Mouse (Mus musculus) myocyte (in vitro differentiated cells): ENCODE data around the gene Mia2.

Experiments
- CEBPB ChIP-seq: IDR thresholded peaks from 2 replicates; pipeline ENCODE4 v1.6.1; 2011; ENCODE audit warnings: mild to moderate bottlenecking, moderate library complexity; ENCODE audit not compliant: poor library complexity, insufficient read depth, severe bottlenecking
- E2F4 ChIP-seq: IDR thresholded peaks from one replicate; pipeline ENCODE4 v1.6.1; 2011; ENCODE audit warnings: mild to moderate bottlenecking, control low read depth, moderate library complexity; ENCODE audit not compliant: insufficient read depth
- MAX ChIP-seq: IDR thresholded peaks from one replicate; pipeline ENCODE4 v1.6.1; 2011; ENCODE audit warnings: low read depth, mild to moderate bottlenecking, control low read depth
- MYOD1 ChIP-seq, 3 experiments: IDR thresholded peaks; one replicate each; pipeline ENCODE4 v1.6.1; 2011; ENCODE audit warnings: control low read depth in 2 of 3, low read depth in 2 of 3, mild to moderate bottlenecking in 2 of 3, moderate library complexity in 1 of 3; ENCODE audit not compliant: insufficient read length in 2 of 3, control insufficient read depth in 1 of 3
- MYOG ChIP-seq, 3 experiments: IDR thresholded peaks; one replicate each; pipeline ENCODE4 v1.6.1; 2011; ENCODE audit warnings: control low read depth in 2 of 3, low read depth in 2 of 3, mild to moderate bottlenecking in 2 of 3; ENCODE audit not compliant: insufficient read length in 2 of 3, control insufficient read depth in 1 of 3, insufficient read depth in 1 of 3
- POLR2A ChIP-seq: IDR thresholded peaks from one replicate; pipeline ENCODE4 v1.6.1; 2011; ENCODE audit warnings: low read depth, mild to moderate bottlenecking, control low read depth, moderate library complexity; ENCODE audit not compliant: insufficient read length
- POLR2AphosphoS2 ChIP-seq: IDR thresholded peaks from one replicate; pipeline ENCODE4 v1.6.1; 2011; ENCODE audit warnings: low read depth, control low read depth; ENCODE audit not compliant: insufficient read length
- REST ChIP-seq: IDR thresholded peaks from one replicate; pipeline ENCODE4 v1.6.1; 2011; ENCODE audit warnings: mild to moderate bottlenecking, control low read depth, moderate library complexity; ENCODE audit not compliant: insufficient read depth, insufficient read length
- SRF ChIP-seq: IDR thresholded peaks from one replicate; pipeline ENCODE4 v1.6.1; 2011; ENCODE audit warnings: low read depth; ENCODE audit not compliant: control insufficient read depth, insufficient read length
- TCF12 ChIP-seq: IDR thresholded peaks from one replicate; pipeline ENCODE4 v1.6.1; 2011; ENCODE audit warnings: mild to moderate bottlenecking, control low read depth; ENCODE audit not compliant: poor library complexity, insufficient read depth, severe bottlenecking
- TCF3 ChIP-seq: IDR thresholded peaks from one replicate; pipeline ENCODE4 v1.6.1; 2011; ENCODE audit warnings: low read depth, control low read depth; ENCODE audit not compliant: insufficient read length
- USF1 ChIP-seq: IDR thresholded peaks from one replicate; pipeline ENCODE4 v1.6.1; 2011; ENCODE audit warnings: low read depth, mild to moderate bottlenecking, control low read depth, moderate library complexity

- TF ChIP-seq POLR2A: no peak
- TF ChIP-seq E2F4: no peak
- no peak for TF ChIP-seq POLR2AphosphoS2
- no peak for TF ChIP-seq MYOD1 (IDR thresholded peaks at IDR 0.05; ENCODE audit: control insufficient read depth in 1 of 3, insufficient read length in 2 of 3, low read depth in 2 of 3)
- no peak for TF ChIP-seq MAX
- no peak for TF ChIP-seq TCF12
- TF ChIP-seq USF1: no peak
- no peak for TF ChIP-seq REST
- TF ChIP-seq SRF: no peak
- no peak for TF ChIP-seq MYOG (IDR thresholded peaks at IDR 0.05; ENCODE audit: control insufficient read depth in 1 of 3, insufficient read depth in 1 of 3, insufficient read length in 2 of 3, low read depth in 2 of 3)
- TF ChIP-seq CEBPB: no peak
- TF ChIP-seq TCF3: no peak
These were observed 41.4 kb downstream of the Mia2 start for GRCm38 (mm10) chr12:59137031-59137430.
